Mouse (Mus musculus): ENCODE measurements around the gene Nptxr. TPM values are rescaled to one million over a fixed set of nuclear protein-coding genes. Genes with fewer than 3 reads are reported as not detected.
A peak's percentile ranks its signal among the peaks of the same experiment; 100 is the strongest.

Gene Nptxr
- polyA plus RNA-seq, 1 experiment = 3.7 TPM

GRCm38 (mm10) chr15:79807050-79807449, 2.5 kb upstream of the Nptxr start:
- no peak for TF ChIP-seq CTCF (IDR thresholded peaks at IDR 0.05; ENCODE audit: insufficient read depth, low read length)
- no peak for TF ChIP-seq POLR2A (IDR thresholded peaks at IDR 0.05; ENCODE audit: borderline replicate concordance, extremely low read depth, low read depth, low read length)
- DNase-seq = no peak
- Histone ChIP-seq H3K4me1 (ENCODE audit: control insufficient read depth, insufficient read depth, low read length) (no peaks in the 10 kb centered on the region; the same call in 1 of the 2 replicates), H3K4me3 (replicated peaks; ENCODE audit: extremely low read depth, low read depth, low read length) (no peak overlapping the region)
- WGBS = 12% methylated on average over 1 of the region's 1 CpGs

GRCm38 (mm10) chr15:79805246-79805645, 680 bp upstream of the Nptxr start:
- H3K4me3 ChIP-seq (replicated peaks; ENCODE audit: extremely low read depth, low read depth, low read length) = no peak overlapping the region
- 37% methylated on average over 8 of the region's 8 CpGs for WGBS
- no peak for DNase-seq
- TF ChIP-seq CTCF (IDR thresholded peaks at IDR 0.05; ENCODE audit: insufficient read depth, low read length) (no peak), POLR2A (IDR thresholded peaks at IDR 0.05; ENCODE audit: borderline replicate concordance, extremely low read depth, low read depth, low read length) (no peak)
- H3K4me1 ChIP-seq (ENCODE audit: control insufficient read depth, insufficient read depth, low read length) = no peaks in the 10 kb centered on the region; the same call in 1 of the 2 replicates

GRCm38 (mm10) chr15:79803533-79804351, 824 bp downstream of the Nptxr start:
- H3K4me3 ChIP-seq (replicated peaks; ENCODE audit: extremely low read depth, low read depth, low read length) = peak overlapping the region; percentile 28
- H3K4me1 ChIP-seq (ENCODE audit: control insufficient read depth, insufficient read depth, low read length) = no peaks in the 10 kb centered on the region; the same call in 1 of the 2 replicates
- DNase-seq = no peak
- TF ChIP-seq CTCF (IDR thresholded peaks at IDR 0.05; ENCODE audit: insufficient read depth, low read length) = no peak
- no peak for TF ChIP-seq POLR2A (IDR thresholded peaks at IDR 0.05; ENCODE audit: borderline replicate concordance, extremely low read depth, low read depth, low read length)
- WGBS = 5% methylated on average over 77 of the region's 81 CpGs

GRCm38 (mm10) chr15:79802304-79802703, 2.3 kb downstream of the Nptxr start:
- WGBS = 43% methylated on average over 4 of the region's 4 CpGs
- no peaks in the 10 kb centered on the region; the same call in 1 of the 2 replicates for H3K4me1 ChIP-seq (ENCODE audit: control insufficient read depth, insufficient read depth, low read length)
- TF ChIP-seq POLR2A (IDR thresholded peaks at IDR 0.05; ENCODE audit: borderline replicate concordance, extremely low read depth, low read depth, low read length) (no peak), CTCF (IDR thresholded peaks at IDR 0.05; ENCODE audit: insufficient read depth, low read length) (no peak)
- H3K4me3 ChIP-seq (replicated peaks; ENCODE audit: extremely low read depth, low read depth, low read length) = no peak overlapping the region
- no peak for DNase-seq

- 76% methylated on average over 2 of the region's 2 CpGs for whole genome bisulfite sequencing
- DNase-seq = no peak
- Histone ChIP-seq H3K4me1 (ENCODE audit: control insufficient read depth, insufficient read depth, low read length) (no peaks in the 10 kb centered on the region; the same call in 1 of the 2 replicates), H3K4me3 (replicated peaks; ENCODE audit: extremely low read depth, low read depth, low read length) (no peak overlapping the region)
- TF ChIP-seq POLR2A (IDR thresholded peaks at IDR 0.05; ENCODE audit: borderline replicate concordance, extremely low read depth, low read depth, low read length) = no peak
- TF ChIP-seq CTCF (IDR thresholded peaks at IDR 0.05; ENCODE audit: insufficient read depth, low read length) = no peak
Measured at GRCm38 (mm10) chr15:79801646-79802045, 2.9 kb downstream of the Nptxr start.

DNA sequence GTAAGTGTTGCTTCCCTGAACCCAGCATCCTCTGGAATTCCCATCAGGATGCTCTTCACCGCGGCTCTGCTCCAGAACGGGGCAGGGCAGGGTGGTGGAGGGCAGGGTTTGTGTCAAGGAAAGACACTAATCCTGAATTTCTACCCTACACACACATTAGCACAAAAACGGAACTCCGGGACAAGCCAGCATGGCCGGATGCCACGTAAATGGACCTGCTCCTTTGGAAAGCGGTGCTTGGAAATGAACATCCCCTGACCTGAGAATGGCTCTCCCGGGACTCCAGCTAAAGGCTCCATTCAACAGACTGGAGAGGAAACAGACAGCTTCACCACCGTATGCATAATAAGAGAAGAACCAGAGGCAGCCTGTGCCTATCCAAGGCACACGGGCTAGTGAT, 3.9 kb downstream of the Nptxr start:
- no peak for DNase-seq
- Histone ChIP-seq H3K4me1 (ENCODE audit: control insufficient read depth, insufficient read depth, low read length) (no peaks in the 10 kb centered on the region; the same call in 1 of the 2 replicates), H3K4me3 (replicated peaks; ENCODE audit: extremely low read depth, low read depth, low read length) (no peak overlapping the region)
- TF ChIP-seq CTCF (IDR thresholded peaks at IDR 0.05; ENCODE audit: insufficient read depth, low read length) = no peak
- no peak for TF ChIP-seq POLR2A (IDR thresholded peaks at IDR 0.05; ENCODE audit: borderline replicate concordance, extremely low read depth, low read depth, low read length)
- 63% methylated on average over 11 of the region's 11 CpGs for WGBS

DNA sequence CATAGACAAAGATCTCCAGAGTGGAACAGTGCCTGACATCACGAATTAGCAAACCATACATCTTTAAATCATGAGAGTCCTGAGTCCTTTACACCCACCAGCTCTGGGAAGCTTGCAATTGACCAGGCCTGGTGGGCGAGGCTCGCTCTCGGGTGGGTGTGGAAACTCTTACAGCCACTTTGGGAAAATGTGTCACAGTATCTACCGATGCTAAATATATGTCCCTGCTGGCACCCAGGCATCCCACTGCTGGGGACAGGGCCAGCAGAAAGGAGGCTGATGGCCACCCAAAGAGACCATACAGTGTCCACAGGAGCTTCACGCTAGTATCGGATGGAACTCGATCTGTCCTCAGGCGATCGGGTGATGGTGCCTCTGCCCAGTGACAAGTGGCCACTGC, 6.0 kb downstream of the Nptxr start:
- Histone ChIP-seq H3K4me1 (ENCODE audit: control insufficient read depth, insufficient read depth, low read length) (no peaks in the 10 kb centered on the region), H3K4me3 (replicated peaks; ENCODE audit: extremely low read depth, low read depth, low read length) (no peak overlapping the region)
- 89% methylated on average over 10 of the region's 10 CpGs for WGBS
- TF ChIP-seq CTCF (IDR thresholded peaks at IDR 0.05; ENCODE audit: insufficient read depth, low read length) (no peak), POLR2A (IDR thresholded peaks at IDR 0.05; ENCODE audit: borderline replicate concordance, extremely low read depth, low read depth, low read length) (no peak)
- no peak for DNase-seq

DNA sequence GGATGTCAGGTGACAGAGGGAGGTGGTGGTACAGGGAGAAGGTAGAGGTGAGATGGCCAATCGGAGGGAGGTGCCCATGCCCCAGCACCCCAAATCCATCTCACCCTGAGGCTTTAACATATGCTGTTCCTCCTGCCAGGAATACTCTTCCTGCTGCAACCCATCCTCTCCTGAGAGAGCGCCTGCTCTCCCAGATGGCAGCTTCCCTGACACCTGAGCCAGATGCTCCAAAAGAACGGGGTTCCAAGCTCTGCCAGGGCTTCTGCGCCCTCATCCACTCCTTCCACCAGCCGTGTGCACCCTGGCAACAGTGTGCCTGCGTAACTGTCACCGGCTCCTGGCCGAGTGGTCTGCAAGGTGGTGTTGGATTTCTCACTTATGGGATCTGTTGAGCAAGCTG, 6.9 kb downstream of the Nptxr start:
- no peak for TF ChIP-seq CTCF (IDR thresholded peaks at IDR 0.05; ENCODE audit: insufficient read depth, low read length)
- TF ChIP-seq POLR2A (IDR thresholded peaks at IDR 0.05; ENCODE audit: borderline replicate concordance, extremely low read depth, low read depth, low read length) = no peak
- WGBS = 77% methylated on average over 8 of the region's 8 CpGs
- H3K4me1 ChIP-seq (ENCODE audit: control insufficient read depth, insufficient read depth, low read length) = no peaks in the 10 kb centered on the region
- H3K4me3 ChIP-seq (replicated peaks; ENCODE audit: extremely low read depth, low read depth, low read length) = no peak overlapping the region
- no peak for DNase-seq

DNA sequence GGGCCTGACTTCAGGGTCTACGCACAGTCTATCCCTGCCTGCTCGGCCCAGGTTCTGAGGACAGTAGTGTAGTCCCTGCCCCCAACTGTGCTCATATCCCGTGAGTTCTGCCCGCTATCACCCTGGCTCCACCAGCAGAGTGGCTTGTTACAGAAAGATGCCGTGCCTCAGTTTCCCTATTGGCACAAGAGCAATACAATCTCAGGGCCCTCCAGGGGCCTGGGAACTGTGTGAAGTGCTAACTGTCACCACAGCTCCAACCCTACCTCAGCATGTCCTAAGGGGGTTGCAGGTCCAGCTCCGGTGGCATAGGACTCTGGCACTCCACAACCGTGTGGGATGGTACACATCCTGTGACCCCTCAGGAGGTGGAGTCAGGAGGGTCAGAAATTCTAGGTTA, 7.5 kb downstream of the Nptxr start:
- WGBS = 84% methylated on average over 7 of the region's 7 CpGs

DNA sequence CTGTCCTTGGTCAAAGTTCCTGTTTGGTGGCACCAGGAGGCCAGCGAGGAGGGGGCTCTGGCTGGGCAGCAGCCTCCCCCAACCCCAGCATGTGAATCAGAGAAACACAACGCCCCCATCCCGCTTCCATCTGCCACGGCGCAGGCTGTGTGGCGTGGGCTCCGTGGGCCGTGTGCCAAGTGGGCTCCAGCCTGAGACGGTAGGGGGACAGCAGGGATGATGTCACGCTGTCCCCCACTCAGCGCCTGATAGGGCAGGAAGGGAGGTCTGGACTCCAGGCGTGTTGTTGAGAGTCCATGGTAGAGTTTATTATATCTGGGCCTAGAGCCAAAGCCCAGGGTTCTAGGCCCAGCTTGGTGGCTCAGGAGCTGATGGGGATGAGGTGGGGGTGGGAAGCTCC, 8.3 kb downstream of the Nptxr start:
- WGBS = 73% methylated on average over 12 of the region's 12 CpGs
- TF ChIP-seq POLR2A (IDR thresholded peaks at IDR 0.05; ENCODE audit: borderline replicate concordance, extremely low read depth, low read depth, low read length) = no peak
- no peak for TF ChIP-seq CTCF (IDR thresholded peaks at IDR 0.05; ENCODE audit: insufficient read depth, low read length)

More for the DNA sequence above, 7.5 kb downstream of the Nptxr start:
- H3K4me1 ChIP-seq (ENCODE audit: control insufficient read depth, insufficient read depth, low read length) = no peaks in the 10 kb centered on the region
- H3K4me3 ChIP-seq (replicated peaks; ENCODE audit: extremely low read depth, low read depth, low read length) = no peak overlapping the region
- DNase-seq = no peak
- no peak for TF ChIP-seq POLR2A (IDR thresholded peaks at IDR 0.05; ENCODE audit: borderline replicate concordance, extremely low read depth, low read depth, low read length)
- no peak for TF ChIP-seq CTCF (IDR thresholded peaks at IDR 0.05; ENCODE audit: insufficient read depth, low read length)

More for the DNA sequence above, 8.3 kb downstream of the Nptxr start:
- DNase-seq = no peak
- H3K4me1 ChIP-seq (ENCODE audit: control insufficient read depth, insufficient read depth, low read length) = no peaks in the 10 kb centered on the region
- H3K4me3 ChIP-seq (replicated peaks; ENCODE audit: extremely low read depth, low read depth, low read length) = no peak overlapping the region

All from lung, adult 2 months (tissue).